Mouse (Mus musculus) hindbrain, embryonic 12.5 days (tissue): ENCODE results near the gene Washc4. TPM values are rescaled to one million over a fixed set of nuclear protein-coding genes. Genes with fewer than 3 reads are reported as not detected.

Experiments
- ATAC-seq: fragments of 200-750 bp; cut with Nextera tagmentation; 2 replicates; pipeline ENCODE4 v1.8.0; 2017; ENCODE audit warnings: moderate TSS enrichment; ENCODE audit not compliant: low FRiP score
- H3K27ac ChIP-seq: fragments of 300-500 bp; sonication (generic); 2 replicates; pipeline ENCODE4 v1.5.1; 2016; ENCODE audit warnings: mild to moderate bottlenecking
- H3K27me3 ChIP-seq: fragments of 300-500 bp; sonication (generic); 2 replicates; pipeline ENCODE4 v1.6.1; 2016; ENCODE audit warnings: mild to moderate bottlenecking
- H3K36me3 ChIP-seq: fragments of 300-500 bp; sonication (generic); 2 replicates; pipeline ENCODE4 v1.6.1; 2016; ENCODE audit warnings: mild to moderate bottlenecking
- H3K4me1 ChIP-seq: fragments of 300-500 bp; sonication (generic); 2 replicates; pipeline ENCODE4 v1.6.1; 2016
- H3K4me2 ChIP-seq: fragments of 300-500 bp; sonication (generic); replicated peaks from 2 replicates; pipeline ENCODE4 v1.6.1; 2016; ENCODE audit warnings: mild to moderate bottlenecking
- H3K4me3 ChIP-seq: fragments of 300-500 bp; sonication (generic); 2 replicates; pipeline ENCODE4 v1.5.1; 2016; ENCODE audit warnings: mild to moderate bottlenecking
- H3K9ac ChIP-seq: fragments of 300-500 bp; sonication (generic); 2 replicates; pipeline ENCODE4 v1.6.1; 2016; ENCODE audit warnings: mild to moderate bottlenecking, moderate library complexity
- H3K9me3 ChIP-seq: fragments of 300-500 bp; sonication (generic); replicated peaks from 2 replicates; pipeline ENCODE4 v1.6.1; 2016; ENCODE audit warnings: mild to moderate bottlenecking
- WGBS: fragments of 180-500 bp; shearing (Covaris S2); methylation state at CpG from one replicate; pipeline ENCODE4 v1.1.7; 2016; 5-methylcytosine and 5-hydroxymethylcytosine counted together
- polyA plus RNA-seq: library from polyadenylated mRNA; unstranded; fragments of >200 nt; fragmentation: Nextera tagmentation; extraction: Ambion mirVana; gene quantifications from 2 replicates; pipeline ENCODE4 v1.2.1, GENCODE M21; 2016

Washc4 gene
- polyA plus RNA-seq, 1 experiment from 2014 or later = 38.5 TPM

GRCm38 (mm10) chr10:83628241-83628640 lies 84.7 kb downstream of the Washc4 start:
- no peak overlapping the region for H3K4me2 ChIP-seq
- H3K4me3 ChIP-seq = no peak overlapping the region
- H3K9me3 ChIP-seq = no peaks in the 10 kb centered on the region
- WGBS = 90% methylated on average over 4 of the region's 4 CpGs
- H3K36me3 ChIP-seq = peaks cover 41% of the 10 kb centered on the region
- H3K4me1 ChIP-seq = 0 out of 2 replicates have a peak, but pooled peaks cover 3% of the 10 kb centered on the region
- no peak overlapping the region for H3K27ac ChIP-seq
- H3K27me3 ChIP-seq = no peaks in the 10 kb centered on the region
- H3K9ac ChIP-seq = no peak overlapping the region
- ATAC-seq = no peak

- Histone ChIP-seq H3K27ac (no peak overlapping the region), H3K36me3 (peaks cover 37% of the 10 kb centered on the region), H3K4me3 (no peak overlapping the region), H3K9me3 (no peaks in the 10 kb centered on the region), H3K9ac (no peak overlapping the region), H3K4me1 (peaks cover 4% of the 10 kb centered on the region), H3K4me2 (no peak overlapping the region), H3K27me3 (no peaks in the 10 kb centered on the region)
- ATAC-seq = no peak
- 87% methylated on average over 12 of the region's 12 CpGs for WGBS
Observed at GRCm38 (mm10) chr10:83629190-83629781, 85.7 kb downstream of the Washc4 start.

- Histone ChIP-seq H3K9ac (no peak overlapping the region), H3K27me3 (no peaks in the 10 kb centered on the region), H3K36me3 (peaks cover 31% of the 10 kb centered on the region), H3K9me3 (no peaks in the 10 kb centered on the region), H3K4me3 (no peak overlapping the region), H3K27ac (no peak overlapping the region), H3K4me2 (no peak overlapping the region), H3K4me1 (peaks cover 10% of the 10 kb centered on the region)
- WGBS = 92% methylated on average over 5 of the region's 5 CpGs
- ATAC-seq = no peak
Observed at GRCm38 (mm10) chr10:83629878-83630277, 86.3 kb downstream of the Washc4 start.

- no peaks in the 10 kb centered on the region for H3K27me3 ChIP-seq
- no peak overlapping the region for H3K9ac ChIP-seq
- H3K4me2 ChIP-seq = no peak overlapping the region
- H3K9me3 ChIP-seq = no peaks in the 10 kb centered on the region
- no peak overlapping the region for H3K27ac ChIP-seq
- H3K4me3 ChIP-seq = no peak overlapping the region
- peaks cover 11% of the 10 kb centered on the region for H3K4me1 ChIP-seq
- peaks cover 25% of the 10 kb centered on the region for H3K36me3 ChIP-seq
- WGBS = 57% methylated on average over 3 of the region's 3 CpGs
- no peak; the same call in 1 of the 2 replicates for ATAC-seq
Observed at GRCm38 (mm10) chr10:83630899-83631298, 87.3 kb downstream of the Washc4 start.

- H3K4me1 ChIP-seq = peaks cover 11% of the 10 kb centered on the region
- no peak overlapping the region for H3K4me2 ChIP-seq
- no peak overlapping the region for H3K4me3 ChIP-seq
- peaks cover 20% of the 10 kb centered on the region for H3K36me3 ChIP-seq
- no peaks in the 10 kb centered on the region for H3K27me3 ChIP-seq
- H3K9me3 ChIP-seq = no peaks in the 10 kb centered on the region
- no peak overlapping the region for H3K9ac ChIP-seq
- H3K27ac ChIP-seq = no peak overlapping the region
- no peak for ATAC-seq
- 85% methylated on average over 10 of the region's 10 CpGs for WGBS
Observed at GRCm38 (mm10) chr10:83631775-83632174, 88.2 kb downstream of the Washc4 start.

GRCm38 (mm10) chr10:83632806-83633374 lies 89.3 kb downstream of the Washc4 start:
- H3K4me3 ChIP-seq = no peak overlapping the region
- ATAC-seq = no peak
- WGBS = 82% methylated on average over 7 of the region's 7 CpGs
- H3K9me3 ChIP-seq = no peaks in the 10 kb centered on the region
- H3K36me3 ChIP-seq = peaks cover 16% of the 10 kb centered on the region
- no peak overlapping the region for H3K27ac ChIP-seq
- H3K4me1 ChIP-seq = peaks cover 11% of the 10 kb centered on the region
- no peak overlapping the region for H3K9ac ChIP-seq
- no peaks in the 10 kb centered on the region for H3K27me3 ChIP-seq
- no peak overlapping the region for H3K4me2 ChIP-seq

GRCm38 (mm10) chr10:83634461-83634860 lies 90.9 kb downstream of the Washc4 start:
- Histone ChIP-seq H3K36me3 (peaks cover 10% of the 10 kb centered on the region; the same call in 1 of the 2 replicates), H3K4me2 (no peak overlapping the region), H3K4me3 (no peak overlapping the region), H3K27me3 (no peaks in the 10 kb centered on the region), H3K4me1 (peaks cover 11% of the 10 kb centered on the region), H3K9me3 (no peaks in the 10 kb centered on the region), H3K27ac (no peak overlapping the region), H3K9ac (peak overlapping the region; percentile 0; the same call in 1 of the 2 replicates)
- 28% methylated on average over 5 of the region's 5 CpGs for WGBS
- peak; percentile 31; the same call in 1 of the 2 replicates for ATAC-seq

- Histone ChIP-seq H3K27ac (no peak overlapping the region), H3K9ac (no peak overlapping the region), H3K9me3 (no peaks in the 10 kb centered on the region), H3K36me3 (0 out of 2 replicates have a peak, but pooled peaks cover 4% of the 10 kb centered on the region), H3K4me1 (peaks cover 11% of the 10 kb centered on the region), H3K27me3 (no peaks in the 10 kb centered on the region), H3K4me3 (no peak overlapping the region), H3K4me2 (no peak overlapping the region)
- WGBS = 93% methylated on average over 2 of the region's 2 CpGs
- no peak for ATAC-seq
Observed at GRCm38 (mm10) chr10:83636191-83636590, 92.6 kb downstream of the Washc4 start.

- H3K27me3 ChIP-seq = no peaks in the 10 kb centered on the region
Observed at GRCm38 (mm10) chr10:83637295-83637694, 93.7 kb downstream of the Washc4 start.

GRCm38 (mm10) chr10:83639881-83640386 lies 96.4 kb downstream of the Washc4 start:
- Histone ChIP-seq H3K9me3 (no peaks in the 10 kb centered on the region), H3K4me3 (no peak overlapping the region), H3K27ac (no peak overlapping the region), H3K4me2 (no peak overlapping the region), H3K4me1 (peaks cover 12% of the 10 kb centered on the region), H3K9ac (no peak overlapping the region), H3K36me3 (0 out of 2 replicates have a peak, but pooled peaks cover 4% of the 10 kb centered on the region), H3K27me3 (no peaks in the 10 kb centered on the region)
- no peak for ATAC-seq
- 70% methylated on average over 10 of the region's 10 CpGs for WGBS

More at GRCm38 (mm10) chr10:83637295-83637694, 93.7 kb downstream of the Washc4 start:
- peaks cover 11% of the 10 kb centered on the region for H3K4me1 ChIP-seq
- no peak overlapping the region for H3K4me2 ChIP-seq
- no peaks in the 10 kb centered on the region for H3K9me3 ChIP-seq
- H3K27ac ChIP-seq = no peak overlapping the region
- H3K4me3 ChIP-seq = no peak overlapping the region
- no peak overlapping the region for H3K9ac ChIP-seq
- 49% methylated on average over 6 of the region's 6 CpGs for WGBS
- 0 out of 2 replicates have a peak, but pooled peaks cover 4% of the 10 kb centered on the region for H3K36me3 ChIP-seq
- no peak for ATAC-seq

GRCm38 (mm10) chr10:83641641-83642040 lies 98.1 kb downstream of the Washc4 start:
- Histone ChIP-seq H3K4me2 (no peak overlapping the region), H3K9me3 (no peaks in the 10 kb centered on the region), H3K27me3 (no peaks in the 10 kb centered on the region), H3K4me3 (no peak overlapping the region), H3K27ac (no peak overlapping the region), H3K4me1 (peaks cover 23% of the 10 kb centered on the region), H3K36me3 (0 out of 2 replicates have a peak, but pooled peaks cover 4% of the 10 kb centered on the region), H3K9ac (no peak overlapping the region)
- WGBS = 85% methylated on average over 3 of the region's 3 CpGs
- ATAC-seq = no peak

GRCm38 (mm10) chr10:83644167-83644566 lies 100.6 kb downstream of the Washc4 start:
- no peak for ATAC-seq
- Histone ChIP-seq H3K9me3 (no peaks in the 10 kb centered on the region), H3K27me3 (no peaks in the 10 kb centered on the region), H3K27ac (no peak overlapping the region), H3K4me3 (no peak overlapping the region), H3K36me3 (0 out of 2 replicates have a peak, but pooled peaks cover under 1% of the 10 kb centered on the region), H3K9ac (no peak overlapping the region), H3K4me1 (peaks cover 38% of the 10 kb centered on the region), H3K4me2 (no peak overlapping the region)
- 85% methylated on average over 8 of the region's 8 CpGs for WGBS
